8 mouse cellular contexts compared by ENCODE assay signal in the genomic region with DNA sequence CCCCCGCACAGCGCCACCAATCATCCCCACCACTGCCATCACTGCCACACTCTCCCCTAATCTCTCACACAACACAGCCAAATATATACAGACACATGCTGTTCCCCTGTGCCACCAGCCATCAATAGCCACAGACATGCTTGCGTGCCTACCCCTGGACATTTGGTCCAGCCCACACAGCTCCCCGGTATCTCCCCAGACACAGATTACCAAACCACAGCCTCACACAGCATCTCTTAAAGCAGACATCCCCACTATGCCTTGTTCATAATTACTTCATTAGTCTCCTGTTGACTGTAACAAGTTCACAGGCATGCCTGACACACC. TPM values are rescaled to one million over a fixed set of nuclear protein-coding genes. Genes with fewer than 3 reads are reported as not detected.
DNase-seq lines count a peak whose midpoint lies in the region; ATAC-seq and TF ChIP-seq lines count a peak whose summit lies in the region.

No protein-coding gene starts in this region.

- H3K4me3 ChIP-seq in kidney, postnatal 0 days (replicated peaks; ENCODE audit: low read depth, low read length) = no peak overlapping the region
- H3K4me3 ChIP-seq in forebrain, postnatal 0 days (ENCODE audit: low read depth, low read length) = no peak overlapping the region

- no peak for DNase-seq in kidney, postnatal 0 days (ENCODE audit: low spot score)
- DNase-seq in kidney, postnatal 4 days = no peak
- DNase-seq in forebrain, postnatal 0 days = no peak
- DNase-seq in cerebellum, postnatal 4 days (ENCODE audit: low spot score in 2 of 2) = no peak
- DNase-seq in cerebellum, adult 9-11 months = no peak

- no peak overlapping the region for H3K4me2 ChIP-seq in kidney, postnatal 0 days (ENCODE audit: low read length)
- H3K4me2 ChIP-seq in forebrain, postnatal 0 days (ENCODE audit: low read depth) = no peak overlapping the region; the same call in 1 of the 2 replicates

- peak overlapping the region; percentile 85 for H3K27ac ChIP-seq in kidney, postnatal 0 days
- peak overlapping the region; percentile 90 for H3K27ac ChIP-seq in forebrain, postnatal 0 days (ENCODE audit: low read depth, low read length)

- no peak for ATAC-seq in kidney, postnatal 0 days (replicated peaks; ENCODE audit: low FRiP score, low read depth)
- ATAC-seq in common myeloid progenitor, adult 5-6 weeks (replicated peaks; ENCODE audit: low read depth, poor library complexity, severe bottlenecking) = peak; percentile 27
- no peak for ATAC-seq in forebrain, postnatal 0 days
- ATAC-seq in megakaryocyte-erythroid progenitor cell, adult 5-6 weeks (replicated peaks; ENCODE audit: low FRiP score, low TSS enrichment, poor library complexity, severe bottlenecking) = peak; percentile 35
- ATAC-seq in erythroid progenitor cell, adult 5-6 weeks (replicated peaks; ENCODE audit: low FRiP score, poor library complexity, severe bottlenecking) = no peak

- no peaks in the 10 kb centered on the region for H3K9me3 ChIP-seq in kidney, postnatal 0 days (replicated peaks; ENCODE audit: low read length)
- no peaks in the 10 kb centered on the region for H3K9me3 ChIP-seq in forebrain, postnatal 0 days (ENCODE audit: low read length)

- H3K4me1 ChIP-seq in kidney, postnatal 0 days (replicated peaks; ENCODE audit: insufficient read depth, low read length) = peaks cover 71% of the 10 kb centered on the region
- peaks cover 41% of the 10 kb centered on the region for H3K4me1 ChIP-seq in forebrain, postnatal 0 days (ENCODE audit: insufficient read depth)

- no peaks in the 10 kb centered on the region for H3K27me3 ChIP-seq in kidney, postnatal 0 days (ENCODE audit: insufficient read depth, low read length)
- H3K27me3 ChIP-seq in forebrain, postnatal 0 days (ENCODE audit: insufficient read depth, low read length) = no peaks in the 10 kb centered on the region

- H3K36me3 ChIP-seq in kidney, postnatal 0 days (ENCODE audit: insufficient read depth, low read length) = no peaks in the 10 kb centered on the region
- no peaks in the 10 kb centered on the region for H3K36me3 ChIP-seq in forebrain, postnatal 0 days (ENCODE audit: insufficient read depth)

- no peak for TF ChIP-seq CTCF in kidney, postnatal 0 days (IDR thresholded peaks at IDR 0.05; ENCODE audit: low read depth)
- TF ChIP-seq CTCF in forebrain, postnatal 0 days (IDR thresholded peaks at IDR 0.05; ENCODE audit: low read depth) = no peak

- H3K9ac ChIP-seq in kidney, postnatal 0 days (ENCODE audit: low read depth, low read length) = peak overlapping the region; percentile 5; the same call in 1 of the 2 replicates
- H3K9ac ChIP-seq in forebrain, postnatal 0 days = no peak overlapping the region

- 70% methylated on average over 4 of the region's 4 CpGs for WGBS in kidney, postnatal 0 days
- 45% methylated on average over 4 of the region's 4 CpGs for WGBS in forebrain, postnatal 0 days

RNA-seq across cellular contexts. Expression of gene Wasf2, which starts 38.9 kb away (rescaled TPM):
- 98.8 and 113 TPM in 2 replicates for polyA plus RNA-seq in kidney, postnatal 0 days (2015; fragmentation: Nextera tagmentation; extraction: Ambion mirVana)
- total RNA-seq in common myeloid progenitor, adult 5-6 weeks (2017) = 45.6 and 61.3 TPM in 2 replicates
- total RNA-seq in forebrain, postnatal 0 days (2014; rRNA removed) = 8.1 and 11.3 TPM in 2 replicates
- 15.7 and 24.1 TPM in 2 replicates for polyA plus RNA-seq in forebrain, postnatal 0 days (2015; fragmentation: Nextera tagmentation; extraction: Ambion mirVana)
- total RNA-seq in megakaryocyte-erythroid progenitor cell, adult 5-6 weeks (2014; fragmentation: Nextera tagmentation) = 66.5 and 75.9 TPM in 2 replicates
- 16.7 and 27.7 TPM in 2 replicates for total RNA-seq in megakaryocyte-erythroid progenitor cell, adult 5-6 weeks (2017)
- 79.6 and 83.6 TPM in 2 replicates for total RNA-seq in erythroid progenitor cell, adult 5-6 weeks (2015; ENCODE audit: low replicate concordance)
- 59.7 and 73.7 TPM in 2 replicates for total RNA-seq in erythroid progenitor cell, adult 5-6 weeks (2017; ENCODE audit: low replicate concordance)

Comparison
In these comparisons a context has a peak if more than half of its experiments do, and no peak if none do; other contexts are left out.
1. ATAC-seq: peak in common myeloid progenitor, adult 5-6 weeks (single experiment) and megakaryocyte-erythroid progenitor cell, adult 5-6 weeks (single experiment); none in kidney, postnatal 0 days (single experiment), forebrain, postnatal 0 days (single experiment) and erythroid progenitor cell, adult 5-6 weeks (single experiment).